Mouse (Mus musculus): ENCODE measurements around the gene Sertm1. TPM values are rescaled to one million over a fixed set of nuclear protein-coding genes. Genes with fewer than 3 reads are reported as not detected.

Gene Sertm1
- polyA plus RNA-seq, 1 experiment from 2014 or later = 0.95 TPM

Other genes starting within 250 kb of the Sertm1 start
- gene Supt20, start 223.1 kb downstream of the Sertm1 start, polyA plus RNA-seq (2015; fragmentation: Nextera tagmentation; extraction: Ambion mirVana) = 78.6 and 93.7 TPM in 2 replicates
- 0.53 TPM in 1 of 2 replicates, not detected in the other for gene Gm21958, start 201.5 kb downstream of the Sertm1 start, polyA plus RNA-seq (2015; fragmentation: Nextera tagmentation; extraction: Ambion mirVana)
- 58.9 and 69.9 TPM in 2 replicates for gene Exosc8, start 180.5 kb downstream of the Sertm1 start, polyA plus RNA-seq (2015; fragmentation: Nextera tagmentation; extraction: Ambion mirVana)
- gene Alg5, start 180.3 kb downstream of the Sertm1 start, polyA plus RNA-seq (2015; fragmentation: Nextera tagmentation; extraction: Ambion mirVana) = 46.4 and 50.0 TPM in 2 replicates
- 0.44 and 0.70 TPM in 2 replicates for gene Smad9, start 160.3 kb downstream of the Sertm1 start, polyA plus RNA-seq (2015; fragmentation: Nextera tagmentation; extraction: Ambion mirVana)
- 40.3 and 41.5 TPM in 2 replicates for gene Rfxap, start 108.1 kb downstream of the Sertm1 start, polyA plus RNA-seq (2015; fragmentation: Nextera tagmentation; extraction: Ambion mirVana)
- 0.56 and 0.66 TPM in 2 replicates for gene Ccna1, start 139.6 kb upstream of the Sertm1 start, polyA plus RNA-seq (2015; fragmentation: Nextera tagmentation; extraction: Ambion mirVana)
- gene Spg20, start 196.2 kb upstream of the Sertm1 start, polyA plus RNA-seq (2015; fragmentation: Nextera tagmentation; extraction: Ambion mirVana) = 20.2 and 24.8 TPM in 2 replicates
- gene Ccdc169, start 221.5 kb upstream of the Sertm1 start, polyA plus RNA-seq (2015; fragmentation: Nextera tagmentation; extraction: Ambion mirVana) = not detected in 2 replicates

All from neural tube, embryonic 13.5 days (tissue).